Mouse (Mus musculus): ENCODE results near the gene Rad51d. TPM values are rescaled to one million over a fixed set of nuclear protein-coding genes. Genes with fewer than 3 reads are reported as not detected.
A peak's percentile ranks its signal among the peaks of the same experiment; 100 is the strongest.
"Not testable (repeated sequence)": the region's sequence is repeated elsewhere in the genome, so short reads cannot be mapped to it uniquely, and the experiment has no call there.

Gene Rad51d
- polyA plus RNA-seq (2014; fragmentation: Nextera tagmentation; extraction: Ambion mirVana): 12.8 and 13.1 TPM in 2 replicates

- peak; percentile 93 for ATAC-seq (ENCODE audit: insufficient number of reproducible peaks, low FRiP score, low TSS enrichment, low read depth)
- Histone ChIP-seq H3K9ac (ENCODE audit: low read length) (peak within 1 kb of the TSS; percentile 66), H3K4me3 (ENCODE audit: low read depth, low read length) (peak within 1 kb of the TSS; percentile 49), H3K4me1 (ENCODE audit: control insufficient read depth, insufficient read depth, low read length) (peaks cover 8% of the 10 kb centered on the region; the same call in 1 of the 2 replicates), H3K27ac (replicated peaks; ENCODE audit: low read depth, low read length) (no peak within 1 kb of the TSS; the same call in 1 of the 2 replicates), H3K9me3 (ENCODE audit: control insufficient read depth, low read length) (no peaks in the 10 kb centered on the region), H3K36me3 (ENCODE audit: control insufficient read depth, insufficient read depth, low read length) (no peaks in the 10 kb centered on the region), H3K4me2 (ENCODE audit: low read depth, severe bottlenecking) (peak within 1 kb of the TSS; percentile 91), H3K27me3 (ENCODE audit: control insufficient read depth, insufficient read depth, low read length) (no peaks in the 10 kb centered on the region)
- 2% methylated on average over 26 of the region's 26 CpGs for WGBS
- DNase-seq (ENCODE audit: low spot score): peak; percentile 97
These were observed at the start of gene Rad51d for GRCm38 (mm10) chr11:82890342-82890762. Gene Rad51d, minus strand, starts transcription at chr11:82890614.

GRCm38 (mm10) chr11:82933186-82933585 lies 42.8 kb upstream of the Rad51d start:
- no peak for DNase-seq (ENCODE audit: low spot score)

GRCm38 (mm10) chr11:82931671-82932450 lies 41.4 kb upstream of the Rad51d start:
- peaks cover 64% of the 10 kb centered on the region for H3K27me3 ChIP-seq (ENCODE audit: control insufficient read depth, insufficient read depth, low read length)
- H3K9me3 ChIP-seq (ENCODE audit: control insufficient read depth, low read length); H3K9ac ChIP-seq (ENCODE audit: low read length); H3K36me3 ChIP-seq (ENCODE audit: control insufficient read depth, insufficient read depth, low read length); H3K27ac ChIP-seq (replicated peaks; ENCODE audit: low read depth, low read length); H3K4me1 ChIP-seq (ENCODE audit: control insufficient read depth, insufficient read depth, low read length); ATAC-seq (ENCODE audit: insufficient number of reproducible peaks, low FRiP score, low TSS enrichment, low read depth): not testable (repeated sequence)
- peak overlapping the region; percentile 89 for H3K4me2 ChIP-seq (ENCODE audit: low read depth, severe bottlenecking)
- peak overlapping the region; percentile 40 for H3K4me3 ChIP-seq (ENCODE audit: low read depth, low read length)
- peak; percentile 41 for DNase-seq (ENCODE audit: low spot score)
- WGBS: under 1% methylated on average over 93 of the region's 119 CpGs

More at GRCm38 (mm10) chr11:82933186-82933585, 42.8 kb upstream of the Rad51d start:
- Histone ChIP-seq H3K9ac (ENCODE audit: low read length) (no peak overlapping the region), H3K9me3 (ENCODE audit: control insufficient read depth, low read length) (no peaks in the 10 kb centered on the region), H3K4me1 (ENCODE audit: control insufficient read depth, insufficient read depth, low read length) (no peaks in the 10 kb centered on the region), H3K36me3 (ENCODE audit: control insufficient read depth, insufficient read depth, low read length) (no peaks in the 10 kb centered on the region), H3K4me2 (ENCODE audit: low read depth, severe bottlenecking) (peak overlapping the region; percentile 89), H3K4me3 (ENCODE audit: low read depth, low read length) (peak overlapping the region; percentile 40), H3K27ac (replicated peaks; ENCODE audit: low read depth, low read length) (no peak overlapping the region), H3K27me3 (ENCODE audit: control insufficient read depth, insufficient read depth, low read length) (peaks cover 60% of the 10 kb centered on the region)
- no peak for ATAC-seq (ENCODE audit: insufficient number of reproducible peaks, low FRiP score, low TSS enrichment, low read depth)
- 3% methylated on average over 19 of the region's 29 CpGs for WGBS

GRCm38 (mm10) chr11:82931161-82931560 lies 40.7 kb upstream of the Rad51d start:
- not testable (repeated sequence) for DNase-seq (ENCODE audit: low spot score); H3K27ac ChIP-seq (replicated peaks; ENCODE audit: low read depth, low read length); H3K36me3 ChIP-seq (ENCODE audit: control insufficient read depth, insufficient read depth, low read length); ATAC-seq (ENCODE audit: insufficient number of reproducible peaks, low FRiP score, low TSS enrichment, low read depth); H3K4me1 ChIP-seq (ENCODE audit: control insufficient read depth, insufficient read depth, low read length); H3K9ac ChIP-seq (ENCODE audit: low read length); H3K9me3 ChIP-seq (ENCODE audit: control insufficient read depth, low read length)
- Histone ChIP-seq H3K4me2 (ENCODE audit: low read depth, severe bottlenecking) (peak overlapping the region; percentile 89), H3K4me3 (ENCODE audit: low read depth, low read length) (peak overlapping the region; percentile 40), H3K27me3 (ENCODE audit: control insufficient read depth, insufficient read depth, low read length) (peaks cover 57% of the 10 kb centered on the region)
- 2% methylated on average over 21 of the region's 63 CpGs for WGBS

GRCm38 (mm10) chr11:82930391-82930955 lies 40.1 kb upstream of the Rad51d start:
- DNase-seq (ENCODE audit: low spot score): peak; percentile 28

GRCm38 (mm10) chr11:82929633-82929950 lies 39.2 kb upstream of the Rad51d start:
- ATAC-seq (ENCODE audit: insufficient number of reproducible peaks, low FRiP score, low TSS enrichment, low read depth) (no peak), DNase-seq (ENCODE audit: low spot score) (no peak)
- peaks cover 45% of the 10 kb centered on the region for H3K27me3 ChIP-seq (ENCODE audit: control insufficient read depth, insufficient read depth, low read length)
- no peak overlapping the region for H3K27ac ChIP-seq (replicated peaks; ENCODE audit: low read depth, low read length)
- no peak overlapping the region for H3K4me2 ChIP-seq (ENCODE audit: low read depth, severe bottlenecking)
- H3K36me3 ChIP-seq (ENCODE audit: control insufficient read depth, insufficient read depth, low read length): no peaks in the 10 kb centered on the region
- WGBS: 47% methylated on average over 3 of the region's 3 CpGs
- H3K9ac ChIP-seq (ENCODE audit: low read length): no peak overlapping the region
- no peaks in the 10 kb centered on the region for H3K9me3 ChIP-seq (ENCODE audit: control insufficient read depth, low read length)
- H3K4me1 ChIP-seq (ENCODE audit: control insufficient read depth, insufficient read depth, low read length): no peaks in the 10 kb centered on the region
- no peak overlapping the region for H3K4me3 ChIP-seq (ENCODE audit: low read depth, low read length)

More at GRCm38 (mm10) chr11:82930391-82930955, 40.1 kb upstream of the Rad51d start:
- H3K4me1 ChIP-seq (ENCODE audit: control insufficient read depth, insufficient read depth, low read length); H3K9ac ChIP-seq (ENCODE audit: low read length); H3K36me3 ChIP-seq (ENCODE audit: control insufficient read depth, insufficient read depth, low read length); ATAC-seq (ENCODE audit: insufficient number of reproducible peaks, low FRiP score, low TSS enrichment, low read depth); H3K27ac ChIP-seq (replicated peaks; ENCODE audit: low read depth, low read length); H3K9me3 ChIP-seq (ENCODE audit: control insufficient read depth, low read length): not testable (repeated sequence)
- Histone ChIP-seq H3K27me3 (ENCODE audit: control insufficient read depth, insufficient read depth, low read length) (peaks cover 51% of the 10 kb centered on the region), H3K4me3 (ENCODE audit: low read depth, low read length) (peak overlapping the region; percentile 40), H3K4me2 (ENCODE audit: low read depth, severe bottlenecking) (peak overlapping the region; percentile 89)
- WGBS: 1% methylated on average over 60 of the region's 85 CpGs

- no peaks in the 10 kb centered on the region for H3K9me3 ChIP-seq (ENCODE audit: control insufficient read depth, low read length)
- no peak for ATAC-seq (ENCODE audit: insufficient number of reproducible peaks, low FRiP score, low TSS enrichment, low read depth)
These were observed 38.7 kb upstream of the Rad51d start for GRCm38 (mm10) chr11:82928897-82929632.

GRCm38 (mm10) chr11:82923910-82924309 lies 33.5 kb upstream of the Rad51d start:
- H3K36me3 ChIP-seq (ENCODE audit: control insufficient read depth, insufficient read depth, low read length); H3K4me2 ChIP-seq (ENCODE audit: low read depth, severe bottlenecking); H3K9ac ChIP-seq (ENCODE audit: low read length); H3K27ac ChIP-seq (replicated peaks; ENCODE audit: low read depth, low read length); H3K4me1 ChIP-seq (ENCODE audit: control insufficient read depth, insufficient read depth, low read length); H3K4me3 ChIP-seq (ENCODE audit: low read depth, low read length); H3K9me3 ChIP-seq (ENCODE audit: control insufficient read depth, low read length); ATAC-seq (ENCODE audit: insufficient number of reproducible peaks, low FRiP score, low TSS enrichment, low read depth); DNase-seq (ENCODE audit: low spot score): not testable (repeated sequence)
- WGBS: 89% methylated on average over 6 of the region's 6 CpGs
- peaks cover 13% of the 10 kb centered on the region for H3K27me3 ChIP-seq (ENCODE audit: control insufficient read depth, insufficient read depth, low read length)

More at GRCm38 (mm10) chr11:82928897-82929632, 38.7 kb upstream of the Rad51d start:
- 35% methylated on average over 20 of the region's 20 CpGs for WGBS
- Histone ChIP-seq H3K4me2 (ENCODE audit: low read depth, severe bottlenecking) (no peak overlapping the region), H3K9ac (ENCODE audit: low read length) (no peak overlapping the region), H3K4me3 (ENCODE audit: low read depth, low read length) (no peak overlapping the region), H3K4me1 (ENCODE audit: control insufficient read depth, insufficient read depth, low read length) (no peaks in the 10 kb centered on the region), H3K27ac (replicated peaks; ENCODE audit: low read depth, low read length) (no peak overlapping the region), H3K36me3 (ENCODE audit: control insufficient read depth, insufficient read depth, low read length) (no peaks in the 10 kb centered on the region), H3K27me3 (ENCODE audit: control insufficient read depth, insufficient read depth, low read length) (peaks cover 40% of the 10 kb centered on the region)
- DNase-seq (ENCODE audit: low spot score): no peak

Data from limb, embryonic 11.5 days (tissue).